ENCODE assay signal across 11 mouse cellular contexts in genomic region chr1:46418966-46419365, GRCm38 (mm10). TPM values are rescaled to one million over a fixed set of nuclear protein-coding genes. Genes with fewer than 3 reads are reported as not detected.
DNase-seq lines count a peak whose midpoint lies in the region; ATAC-seq and TF ChIP-seq lines count a peak whose summit lies in the region.
"Not testable (repeated sequence)": the region's sequence is repeated elsewhere in the genome, so short reads cannot be mapped to it uniquely, and the experiment has no call there.
"Had no signal": no experiment of that assay in that cellular context is flagged by ENCODE, and none has a peak within 500 bp of the region (broad histone marks: within the 10 kb centered on the region; RNA-seq: fewer than 3 reads in every experiment).

No protein-coding gene starts in this region.

- not testable (repeated sequence) for TF ChIP-seq CTCF in midbrain, postnatal 0 days (IDR thresholded peaks at IDR 0.05)

- ATAC-seq in embryonic facial prominence, embryonic 14.5 days (ENCODE audit: low read depth): peak; percentile 44; the same call in 1 of the 2 replicates
- peak; percentile 83 for ATAC-seq in forebrain, embryonic 16.5 days
- peak; percentile 87 for ATAC-seq in hindbrain, embryonic 15.5 days (ENCODE audit: low FRiP score, low read depth)
- ATAC-seq in lung, embryonic 16.5 days (ENCODE audit: low read depth): peak; percentile 28; the same call in 1 of the 2 replicates
- peak; percentile 61; the same call in 1 of the 2 replicates for ATAC-seq in midbrain, postnatal 0 days (ENCODE audit: low FRiP score)

- not testable (repeated sequence) for H3K27ac ChIP-seq in embryonic facial prominence, embryonic 14.5 days (replicated peaks; ENCODE audit: low read depth, low read length); forebrain, embryonic 16.5 days (ENCODE audit: low read length); hindbrain, embryonic 15.5 days (replicated peaks); lung, embryonic 16.5 days (ENCODE audit: low read length); midbrain, postnatal 0 days (ENCODE audit: low read depth, low read length)

- not testable (repeated sequence) for H3K4me1 ChIP-seq in embryonic facial prominence, embryonic 14.5 days (ENCODE audit: control insufficient read depth, insufficient read depth, low read length); forebrain, embryonic 16.5 days (replicated peaks; ENCODE audit: control insufficient read depth, insufficient read depth, low read length); hindbrain, embryonic 15.5 days (replicated peaks); lung, embryonic 16.5 days (replicated peaks; ENCODE audit: control insufficient read depth, insufficient read depth, low read length); midbrain, postnatal 0 days (ENCODE audit: insufficient read depth, low read length)

- not testable (repeated sequence) for H3K4me2 ChIP-seq in embryonic facial prominence, embryonic 14.5 days (ENCODE audit: low read depth, low read length); forebrain, embryonic 16.5 days (ENCODE audit: low read length); hindbrain, embryonic 15.5 days; lung, embryonic 16.5 days (ENCODE audit: low read depth, low read length); midbrain, postnatal 0 days (ENCODE audit: low read depth, low read length, poor library complexity, severe bottlenecking)

- H3K36me3 ChIP-seq in embryonic facial prominence, embryonic 14.5 days (ENCODE audit: control insufficient read depth, insufficient read depth, low read length); forebrain, embryonic 16.5 days (ENCODE audit: control insufficient read depth, insufficient read depth); hindbrain, embryonic 15.5 days; lung, embryonic 16.5 days (ENCODE audit: control insufficient read depth, insufficient read depth, low read length); midbrain, postnatal 0 days (ENCODE audit: insufficient read depth, low read length): not testable (repeated sequence)

- not testable (repeated sequence) for H3K4me3 ChIP-seq in embryonic facial prominence, embryonic 14.5 days (ENCODE audit: low read depth, low read length); forebrain, embryonic 16.5 days (replicated peaks; ENCODE audit: low read length); hindbrain, embryonic 15.5 days; lung, embryonic 16.5 days (ENCODE audit: low read length); midbrain, postnatal 0 days (ENCODE audit: low read depth, low read length)

- not testable (repeated sequence) for H3K27me3 ChIP-seq in embryonic facial prominence, embryonic 14.5 days (replicated peaks; ENCODE audit: control insufficient read depth, insufficient read depth, low read length); forebrain, embryonic 16.5 days (replicated peaks; ENCODE audit: control insufficient read depth, insufficient read depth, low read length); hindbrain, embryonic 15.5 days; lung, embryonic 16.5 days (ENCODE audit: control insufficient read depth, insufficient read depth, low read depth, low read length); midbrain, postnatal 0 days (ENCODE audit: insufficient read depth, low read length)

- H3K9ac ChIP-seq in embryonic facial prominence, embryonic 14.5 days (ENCODE audit: low read depth, low read length); forebrain, embryonic 16.5 days (replicated peaks; ENCODE audit: low read depth, low read length); hindbrain, embryonic 15.5 days; lung, embryonic 16.5 days (ENCODE audit: low read length); midbrain, postnatal 0 days (replicated peaks; ENCODE audit: low read length, poor library complexity, severe bottlenecking): not testable (repeated sequence)

- not testable (repeated sequence) for H3K9me3 ChIP-seq in embryonic facial prominence, embryonic 14.5 days (ENCODE audit: control insufficient read depth, low read length); forebrain, embryonic 16.5 days (ENCODE audit: control insufficient read depth, low read length); hindbrain, embryonic 15.5 days; lung, embryonic 16.5 days (ENCODE audit: control insufficient read depth, low read length); midbrain, postnatal 0 days (ENCODE audit: low read length)

- DNase-seq in embryonic facial prominence, embryonic 14.5 days (ENCODE audit: low spot score); midbrain, postnatal 0 days (ENCODE audit: low spot score): not testable (repeated sequence)
- DNase-seq in left cerebral cortex, adult 9 months (ENCODE audit: low spot score in 2 of 2): peak; percentile 11 to 32
- peak; percentile 39 to 41 for DNase-seq in right cerebral cortex, postnatal 10 days (ENCODE audit: low spot score in 2 of 2)

- 49% methylated on average over 3 of the region's 4 CpGs for WGBS in embryonic facial prominence, embryonic 14.5 days
- 22% methylated on average over 3 of the region's 4 CpGs for WGBS in forebrain, embryonic 16.5 days
- WGBS in hindbrain, embryonic 15.5 days: 41% methylated on average over 4 of the region's 4 CpGs
- 38% methylated on average over 3 of the region's 4 CpGs for WGBS in lung, embryonic 16.5 days
- WGBS in midbrain, postnatal 0 days: 44% methylated on average over 3 of the region's 4 CpGs

RNA-seq across cellular contexts. Expression of gene Dnah7c, which starts 6.4 kb away (rescaled TPM):
- polyA plus RNA-seq in embryonic facial prominence, embryonic 14.5 days (2014; fragmentation: Nextera tagmentation; extraction: Ambion mirVana): 0.08 and 0.18 TPM in 2 replicates
- 0.12 and 0.13 TPM in 2 replicates for polyA plus RNA-seq in forebrain, embryonic 16.5 days (2015; fragmentation: Nextera tagmentation; extraction: Ambion mirVana)
- polyA plus RNA-seq in hindbrain, embryonic 15.5 days (2015; fragmentation: Nextera tagmentation; extraction: Ambion mirVana): 0.16 and 0.52 TPM in 2 replicates
- polyA plus RNA-seq in lung, embryonic 16.5 days (2015; fragmentation: Nextera tagmentation; extraction: Ambion mirVana): 0.14 and 0.48 TPM in 2 replicates
- 0.99 and 1.8 TPM in 2 replicates for total RNA-seq in midbrain, postnatal 0 days (2014; rRNA removed)
- 0.15 and 0.19 TPM in 2 replicates for polyA plus RNA-seq in midbrain, postnatal 0 days (2015; fragmentation: Nextera tagmentation; extraction: Ambion mirVana)
- total RNA-seq: common myeloid progenitor, adult 5-6 weeks; gastrocnemius, adult 18-20 months; gastrocnemius, postnatal 36 days; neutrophil, adult 5-6 weeks had no signal

Comparison
In these comparisons a context has a peak if more than half of its experiments do, and no peak if none do; other contexts are left out.
1. ATAC-seq: peak in every context shown above with its lines; median percentile 87 in hindbrain, embryonic 15.5 days; 83 in forebrain, embryonic 16.5 days; 61 in midbrain, postnatal 0 days; 44 in embryonic facial prominence, embryonic 14.5 days; 28 in lung, embryonic 16.5 days.